Comparison of ENCODE assay signal across 11 mouse cellular contexts in the genomic region with DNA sequence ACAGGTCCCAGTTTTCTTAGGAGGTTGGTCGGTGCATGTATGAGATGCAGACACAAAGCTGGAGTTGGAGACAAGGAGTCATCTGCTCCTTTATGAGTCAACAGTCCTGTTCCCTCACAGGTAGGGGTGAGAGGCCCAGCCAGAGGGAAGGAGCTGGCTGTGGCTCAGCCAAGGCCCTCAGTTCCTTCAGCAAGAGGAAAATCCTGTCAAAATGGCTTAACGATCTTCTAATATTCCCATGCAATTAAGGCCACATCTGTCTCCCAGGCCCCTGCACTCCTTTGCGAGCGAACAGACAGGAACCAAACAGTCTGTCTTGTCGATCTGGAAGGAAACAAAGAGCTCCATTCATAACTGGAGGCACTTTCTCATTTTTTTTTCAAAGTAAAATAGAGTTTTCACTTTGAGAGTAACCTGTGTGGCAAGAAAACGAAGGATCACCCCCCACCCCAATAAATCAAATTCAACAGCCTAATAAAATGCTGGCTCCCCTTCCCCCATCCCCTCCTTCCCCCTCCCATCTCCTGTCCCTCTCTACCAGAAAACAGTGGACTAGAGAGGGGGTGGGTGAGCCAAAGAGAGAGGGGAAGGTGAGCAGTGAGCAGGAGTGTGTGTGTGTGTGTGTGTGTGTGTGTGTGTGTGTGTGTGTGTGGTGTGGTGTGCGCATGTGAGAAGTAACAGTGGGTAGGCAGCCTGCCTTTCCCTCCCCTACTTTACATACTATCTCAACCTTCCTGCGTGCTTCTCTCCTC. TPM values are rescaled to one million over a fixed set of nuclear protein-coding genes. Genes with fewer than 3 reads are reported as not detected.
DNase-seq lines count a peak whose midpoint lies in the region; ATAC-seq lines count a peak whose summit lies in the region.
"Had no signal": no experiment of that assay in that cellular context is flagged by ENCODE, and none has a peak within 500 bp of the region (broad histone marks: within the 10 kb centered on the region; RNA-seq: fewer than 3 reads in every experiment).

No protein-coding gene starts in this region.

- H3K36me3 ChIP-seq in heart, embryonic 14.5 days (ENCODE audit: control insufficient read depth, insufficient read depth, low read length), result no peaks in the 10 kb centered on the region
- H3K36me3 ChIP-seq in neural tube, embryonic 15.5 days, result no peaks in the 10 kb centered on the region
- no peaks in the 10 kb centered on the region for H3K36me3 ChIP-seq in embryonic facial prominence, embryonic 12.5 days

- H3K9ac ChIP-seq in heart, embryonic 14.5 days (ENCODE audit: low read length), result no peak overlapping the region
- H3K9ac ChIP-seq in neural tube, embryonic 15.5 days (replicated peaks), result no peak overlapping the region
- H3K9ac ChIP-seq in embryonic facial prominence, embryonic 12.5 days, result no peak overlapping the region

- ATAC-seq in heart, embryonic 14.5 days (ENCODE audit: insufficient number of reproducible peaks, insufficient read depth, low FRiP score, low read depth), result peak; percentile 47; the same call in 1 of the 2 replicates
- ATAC-seq in neural tube, embryonic 15.5 days (ENCODE audit: low FRiP score), result no peak
- peak; percentile 71 for ATAC-seq in embryonic facial prominence, embryonic 12.5 days (ENCODE audit: insufficient number of reproducible peaks, insufficient read depth, low FRiP score, low TSS enrichment)
- ATAC-seq: intestine, embryonic 16.5 days had no signal

- H3K4me3 ChIP-seq in heart, embryonic 14.5 days (ENCODE audit: control insufficient read depth in 1 of 2, insufficient read depth in 1 of 2, low read depth in 1 of 2, low read length in 2 of 2), result no peak overlapping the region
- H3K4me3 ChIP-seq in neural tube, embryonic 15.5 days (replicated peaks), result no peak overlapping the region
- H3K4me3 ChIP-seq in embryonic facial prominence, embryonic 12.5 days, result no peak overlapping the region

- no peak overlapping the region for H3K27ac ChIP-seq in heart, embryonic 14.5 days (replicated peaks in 1 of 2; ENCODE audit: control insufficient read depth in 1 of 2, insufficient read depth in 1 of 2, low read depth in 2 of 2, low read length in 2 of 2)
- no peak overlapping the region for H3K27ac ChIP-seq in neural tube, embryonic 15.5 days (replicated peaks)
- H3K27ac ChIP-seq in embryonic facial prominence, embryonic 12.5 days, result peak overlapping the region; percentile 82

- peaks cover 3 to 5% of the 10 kb centered on the region in 2 experiments; a peak in 3 of 4 replicates for H3K4me1 ChIP-seq in heart, embryonic 14.5 days (ENCODE audit: control insufficient read depth in 2 of 2, insufficient read depth in 2 of 2, low read length in 2 of 2)
- peaks cover 13% of the 10 kb centered on the region for H3K4me1 ChIP-seq in neural tube, embryonic 15.5 days
- H3K4me1 ChIP-seq in embryonic facial prominence, embryonic 12.5 days, result peaks cover 40% of the 10 kb centered on the region

- H3K9me3 ChIP-seq in heart, embryonic 14.5 days (ENCODE audit: control insufficient read depth, low read length), result no peaks in the 10 kb centered on the region
- no peaks in the 10 kb centered on the region for H3K9me3 ChIP-seq in neural tube, embryonic 15.5 days (replicated peaks)
- H3K9me3 ChIP-seq in embryonic facial prominence, embryonic 12.5 days, result no peaks in the 10 kb centered on the region

- DNase-seq in heart, adult 18-20 months, result no peak
- DNase-seq in neural tube, embryonic 10.5 days (ENCODE audit: extremely low spot score, low spot score), result peak; percentile 61
- DNase-seq in retina, embryonic 14.5 days (ENCODE audit: low spot score), result peak; percentile 11
- DNase-seq in adrenal gland, adult 2 months, result no peak
- DNase-seq in gastrocnemius, adult 8-10 months (ENCODE audit: low spot score in 2 of 2), result no peak
- DNase-seq: cerebellum, adult 8-10 months; left cerebral cortex, postnatal 4 days had no signal

- no peak overlapping the region for H3K4me2 ChIP-seq in heart, embryonic 14.5 days (ENCODE audit: low read length)
- no peak overlapping the region for H3K4me2 ChIP-seq in neural tube, embryonic 15.5 days
- peak overlapping the region; percentile 24 for H3K4me2 ChIP-seq in embryonic facial prominence, embryonic 12.5 days (replicated peaks)

- H3K27me3 ChIP-seq in heart, embryonic 14.5 days (ENCODE audit: control insufficient read depth, insufficient read depth, low read length), result no peaks in the 10 kb centered on the region
- no peaks in the 10 kb centered on the region; the same call in 1 of the 2 replicates for H3K27me3 ChIP-seq in neural tube, embryonic 15.5 days (replicated peaks)
- no peaks in the 10 kb centered on the region for H3K27me3 ChIP-seq in embryonic facial prominence, embryonic 12.5 days

- 38% methylated on average over 8 of the region's 8 CpGs for WGBS in heart, embryonic 14.5 days
- WGBS in neural tube, embryonic 15.5 days, result 11% methylated on average over 8 of the region's 8 CpGs
- 9% methylated on average over 7 of the region's 8 CpGs for WGBS in embryonic facial prominence, embryonic 12.5 days

RNA-seq across cellular contexts. Expression of a gene that starts 47.6 kb away (rescaled TPM):
- 20.6 and 22.4 TPM in 2 replicates for polyA plus RNA-seq in heart, embryonic 14.5 days (2014; fragmentation: Nextera tagmentation; extraction: Ambion mirVana)
- 10 to 100 TPM; 17.1 to 19.3 TPM for total RNA-seq in heart, adult 18-20 months (2021)
- 7.9 and 12.5 TPM in 2 replicates for polyA plus RNA-seq in neural tube, embryonic 15.5 days (2015; fragmentation: Nextera tagmentation; extraction: Ambion mirVana)
- 39.2 and 40.9 TPM in 2 replicates for polyA plus RNA-seq in embryonic facial prominence, embryonic 12.5 days (2016; fragmentation: Nextera tagmentation; extraction: Ambion mirVana)
- 10 to 100 TPM; 10.5 to 20.0 TPM for total RNA-seq in adrenal gland, adult 2 months (2021)
- 3.0 and 4.0 TPM in 2 replicates for polyA plus RNA-seq in adrenal gland, adult 2 months (2012; rRNA removed)
- total RNA-seq in gastrocnemius, adult 8-10 months (2022), result 1 to 10 TPM; 4.3 to 9.0 (median 5.6) TPM

Comparison
In these comparisons a context has a peak if more than half of its experiments do, and no peak if none do; other contexts are left out.
1. DNase-seq: peak in neural tube, embryonic 10.5 days (single experiment) and retina, embryonic 14.5 days (single experiment); none in heart, adult 18-20 months (0 of 2), adrenal gland, adult 2 months (single experiment) and gastrocnemius, adult 8-10 months (0 of 2).